Mouse (Mus musculus): Measurements from ENCODE around the gene Adh6a. TPM values are rescaled to one million over a fixed set of nuclear protein-coding genes. Genes with fewer than 3 reads are reported as not detected.

Adh6a gene
- polyA plus RNA-seq, 1 experiment from 2014 or later: 0.91 TPM

- no peaks in the 10 kb centered on the region for H3K4me1 ChIP-seq (replicated peaks; ENCODE audit: insufficient read depth, low read length)
- no peak overlapping the region for H3K4me2 ChIP-seq (ENCODE audit: low read length)
- no peaks in the 10 kb centered on the region for H3K27me3 ChIP-seq (ENCODE audit: insufficient read depth, low read length)
- no peak overlapping the region for H3K27ac ChIP-seq
- WGBS: 46% methylated on average over 3 of the region's 3 CpGs
- no peak overlapping the region for H3K4me3 ChIP-seq (replicated peaks; ENCODE audit: low read depth, low read length)
- no peak overlapping the region for H3K9ac ChIP-seq (ENCODE audit: low read depth, low read length)
- peak; percentile 23 for DNase-seq (ENCODE audit: low spot score)
- TF ChIP-seq CTCF (IDR thresholded peaks at IDR 0.05; ENCODE audit: low read depth): no peak
- no peak for ATAC-seq (replicated peaks; ENCODE audit: low FRiP score, low read depth)
- H3K36me3 ChIP-seq (ENCODE audit: insufficient read depth, low read length): no peaks in the 10 kb centered on the region
- no peaks in the 10 kb centered on the region for H3K9me3 ChIP-seq (replicated peaks; ENCODE audit: low read length)
These were observed 23.1 kb downstream of the Adh6a start for GRCm38 (mm10) chr3:138336104-138336754.

DNA sequence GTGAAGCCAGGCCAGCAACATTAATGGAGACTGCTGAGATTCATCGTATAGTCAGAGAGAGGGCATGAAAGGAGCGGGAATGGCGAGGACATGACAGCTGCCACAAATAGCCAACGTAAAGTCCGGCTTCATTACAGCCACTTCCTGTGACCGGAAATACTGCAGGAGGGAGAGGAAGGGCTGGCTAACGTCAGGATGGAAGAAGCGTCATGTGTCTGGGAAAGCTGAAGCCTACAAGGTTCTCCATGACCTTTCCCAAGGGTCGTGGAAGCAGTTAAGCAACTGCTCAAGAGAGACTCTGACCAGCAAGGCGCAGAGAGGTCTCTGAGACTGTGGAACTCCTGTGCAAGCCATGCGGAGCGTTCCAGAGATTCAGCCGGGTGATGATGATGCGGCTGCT is 28.4 kb downstream of the Adh6a start, which contains the start of gene Adh6b:
Adh6b (plus strand) TSS at position 305 of the 400 bp plus-strand sequence.
- ATAC-seq (replicated peaks; ENCODE audit: low FRiP score, low read depth) (no peak), DNase-seq (ENCODE audit: low spot score) (no peak)
- 67% methylated on average over 14 of the region's 14 CpGs for WGBS

DNA sequence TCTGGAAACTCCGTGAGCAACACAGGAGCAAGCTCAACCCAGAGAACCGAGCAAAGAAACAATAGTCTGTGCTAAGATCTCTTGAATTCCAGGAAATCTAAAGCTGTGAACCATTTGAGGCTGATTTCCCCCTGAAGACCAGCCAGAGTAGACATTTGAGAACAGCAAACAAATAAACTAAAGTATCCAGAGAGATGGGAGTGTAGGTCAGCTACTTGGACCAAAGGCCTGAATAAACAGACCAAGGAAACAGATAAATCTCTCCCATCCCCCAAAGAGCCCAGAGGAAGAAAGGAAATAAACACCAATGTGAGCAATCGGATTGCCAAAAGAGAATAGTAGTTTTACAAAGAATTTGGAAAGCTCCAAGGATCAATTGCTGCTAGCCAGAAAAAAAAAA is 34.0 kb downstream of the Adh6a start:
- Histone ChIP-seq H3K4me1 (replicated peaks; ENCODE audit: insufficient read depth, low read length) (no peaks in the 10 kb centered on the region), H3K27ac (peak overlapping the region; percentile 50; the same call in 1 of the 2 replicates), H3K4me3 (replicated peaks; ENCODE audit: low read depth, low read length) (no peak overlapping the region), H3K9ac (ENCODE audit: low read depth, low read length) (no peak overlapping the region), H3K27me3 (ENCODE audit: insufficient read depth, low read length) (no peaks in the 10 kb centered on the region), H3K9me3 (replicated peaks; ENCODE audit: low read length) (no peaks in the 10 kb centered on the region), H3K4me2 (ENCODE audit: low read length) (no peak overlapping the region), H3K36me3 (ENCODE audit: insufficient read depth, low read length) (no peaks in the 10 kb centered on the region)
- WGBS: 17% methylated on average over 3 of the region's 3 CpGs
- DNase-seq (ENCODE audit: low spot score) (peak; percentile 83), ATAC-seq (replicated peaks; ENCODE audit: low FRiP score, low read depth) (no peak)
- no peak for TF ChIP-seq CTCF (IDR thresholded peaks at IDR 0.05; ENCODE audit: low read depth)

More for the DNA sequence above, 28.4 kb downstream of the Adh6a start, which contains the start of gene Adh6b:
- H3K36me3 ChIP-seq (ENCODE audit: insufficient read depth, low read length): no peaks in the 10 kb centered on the region
- H3K27me3 ChIP-seq (ENCODE audit: insufficient read depth, low read length): no peaks in the 10 kb centered on the region
- H3K4me1 ChIP-seq (replicated peaks; ENCODE audit: insufficient read depth, low read length): no peaks in the 10 kb centered on the region
- TF ChIP-seq CTCF (IDR thresholded peaks at IDR 0.05; ENCODE audit: low read depth): no peak
- H3K9me3 ChIP-seq (replicated peaks; ENCODE audit: low read length): no peaks in the 10 kb centered on the region
- H3K9ac ChIP-seq (ENCODE audit: low read depth, low read length): no peak within 1 kb of the TSS
- H3K4me3 ChIP-seq (replicated peaks; ENCODE audit: low read depth, low read length): no peak within 1 kb of the TSS
- no peak within 1 kb of the TSS for H3K27ac ChIP-seq
- H3K4me2 ChIP-seq (ENCODE audit: low read length): no peak within 1 kb of the TSS

GRCm38 (mm10) chr3:138352012-138352809 is 39.1 kb downstream of the Adh6a start:
- no peak for TF ChIP-seq CTCF (IDR thresholded peaks at IDR 0.05; ENCODE audit: low read depth)
- DNase-seq (ENCODE audit: low spot score): no peak
- H3K4me2 ChIP-seq (ENCODE audit: low read length): no peak overlapping the region
- no peak for ATAC-seq (replicated peaks; ENCODE audit: low FRiP score, low read depth)
- no peak overlapping the region for H3K4me3 ChIP-seq (replicated peaks; ENCODE audit: low read depth, low read length)
- no peaks in the 10 kb centered on the region for H3K9me3 ChIP-seq (replicated peaks; ENCODE audit: low read length)
- no peak overlapping the region for H3K9ac ChIP-seq (ENCODE audit: low read depth, low read length)
- no peak overlapping the region for H3K27ac ChIP-seq
- no peaks in the 10 kb centered on the region for H3K36me3 ChIP-seq (ENCODE audit: insufficient read depth, low read length)
- 90% methylated on average over 11 of the region's 11 CpGs for WGBS
- no peaks in the 10 kb centered on the region for H3K4me1 ChIP-seq (replicated peaks; ENCODE audit: insufficient read depth, low read length)
- H3K27me3 ChIP-seq (ENCODE audit: insufficient read depth, low read length): no peaks in the 10 kb centered on the region

DNA sequence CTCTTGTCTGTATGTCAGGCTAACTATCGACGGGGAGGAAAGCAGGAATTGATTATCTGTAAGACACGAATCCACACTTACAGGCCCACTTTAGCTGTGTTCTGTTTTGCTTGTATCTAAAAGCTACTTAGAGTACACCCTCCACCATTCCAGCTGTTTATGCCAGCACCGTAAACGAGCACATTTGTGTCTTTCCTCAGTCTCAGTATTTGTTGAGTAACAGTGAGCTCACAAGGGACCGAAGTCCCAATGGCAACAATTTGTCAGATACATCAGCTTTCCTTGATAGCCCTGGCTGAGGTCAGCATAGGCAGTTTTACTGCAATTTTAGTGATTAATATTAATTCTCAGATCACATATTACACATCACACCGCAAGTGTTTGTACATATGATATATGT is 45.8 kb downstream of the Adh6a start:
- H3K27ac ChIP-seq: no peak overlapping the region
- no peak overlapping the region for H3K9ac ChIP-seq (ENCODE audit: low read depth, low read length)
- no peak for ATAC-seq (replicated peaks; ENCODE audit: low FRiP score, low read depth)
- no peak overlapping the region for H3K4me2 ChIP-seq (ENCODE audit: low read length)
- DNase-seq (ENCODE audit: low spot score): no peak
- 83% methylated on average over 7 of the region's 7 CpGs for WGBS
- no peaks in the 10 kb centered on the region for H3K4me1 ChIP-seq (replicated peaks; ENCODE audit: insufficient read depth, low read length)
- H3K9me3 ChIP-seq (replicated peaks; ENCODE audit: low read length): no peaks in the 10 kb centered on the region
- no peak overlapping the region for H3K4me3 ChIP-seq (replicated peaks; ENCODE audit: low read depth, low read length)
- TF ChIP-seq CTCF (IDR thresholded peaks at IDR 0.05; ENCODE audit: low read depth): no peak
- no peaks in the 10 kb centered on the region for H3K36me3 ChIP-seq (ENCODE audit: insufficient read depth, low read length)
- no peaks in the 10 kb centered on the region for H3K27me3 ChIP-seq (ENCODE audit: insufficient read depth, low read length)

GRCm38 (mm10) chr3:138360721-138361120 is 47.6 kb downstream of the Adh6a start:
- H3K36me3 ChIP-seq (ENCODE audit: insufficient read depth, low read length): no peaks in the 10 kb centered on the region
- H3K9me3 ChIP-seq (replicated peaks; ENCODE audit: low read length): no peaks in the 10 kb centered on the region
- TF ChIP-seq CTCF (IDR thresholded peaks at IDR 0.05; ENCODE audit: low read depth): no peak
- H3K27me3 ChIP-seq (ENCODE audit: insufficient read depth, low read length): no peaks in the 10 kb centered on the region
- H3K4me2 ChIP-seq (ENCODE audit: low read length): no peak overlapping the region
- DNase-seq (ENCODE audit: low spot score) (no peak), ATAC-seq (replicated peaks; ENCODE audit: low FRiP score, low read depth) (no peak)
- no peak overlapping the region for H3K27ac ChIP-seq
- H3K9ac ChIP-seq (ENCODE audit: low read depth, low read length): no peak overlapping the region
- 90% methylated on average over 4 of the region's 4 CpGs for WGBS
- no peaks in the 10 kb centered on the region for H3K4me1 ChIP-seq (replicated peaks; ENCODE audit: insufficient read depth, low read length)
- no peak overlapping the region for H3K4me3 ChIP-seq (replicated peaks; ENCODE audit: low read depth, low read length)
